Mouse (Mus musculus): Measurements from ENCODE around the gene Rora. TPM values are rescaled to one million over a fixed set of nuclear protein-coding genes. Genes with fewer than 3 reads are reported as not detected.

Rora gene
- polyA plus RNA-seq, 1 experiment from 2014 or later: 7.8 TPM

- no peak for ATAC-seq (ENCODE audit: low FRiP score)
- H3K4me3 ChIP-seq: no peak overlapping the region
- peaks cover 4% of the 10 kb centered on the region; the same call in 1 of the 2 replicates for H3K9me3 ChIP-seq (replicated peaks)
- no peak overlapping the region for H3K4me2 ChIP-seq (replicated peaks)
- H3K4me1 ChIP-seq: no peaks in the 10 kb centered on the region
- no peak overlapping the region for H3K27ac ChIP-seq
- H3K27me3 ChIP-seq: no peaks in the 10 kb centered on the region
- H3K9ac ChIP-seq: no peak overlapping the region
- WGBS: 64% methylated on average over 7 of the region's 7 CpGs
- H3K36me3 ChIP-seq: no peaks in the 10 kb centered on the region
These were observed 511.1 kb downstream of the Rora start for GRCm38 (mm10) chr9:69164653-69165052.

GRCm38 (mm10) chr9:69165096-69165836 lies 511.7 kb downstream of the Rora start:
- H3K9ac ChIP-seq: no peak overlapping the region
- H3K4me3 ChIP-seq: no peak overlapping the region
- H3K4me2 ChIP-seq (replicated peaks): no peak overlapping the region
- no peaks in the 10 kb centered on the region for H3K27me3 ChIP-seq
- H3K9me3 ChIP-seq (replicated peaks): peaks cover 4% of the 10 kb centered on the region; the same call in 1 of the 2 replicates
- H3K27ac ChIP-seq: no peak overlapping the region
- H3K36me3 ChIP-seq: no peaks in the 10 kb centered on the region
- H3K4me1 ChIP-seq: no peaks in the 10 kb centered on the region
- no peak for ATAC-seq (ENCODE audit: low FRiP score)
- 76% methylated on average over 7 of the region's 7 CpGs for WGBS

- 87% methylated on average over 6 of the region's 6 CpGs for WGBS
- no peaks in the 10 kb centered on the region for H3K4me1 ChIP-seq
- no peak overlapping the region for H3K4me3 ChIP-seq
These were observed 520.5 kb downstream of the Rora start for GRCm38 (mm10) chr9:69174061-69174460.

GRCm38 (mm10) chr9:69174527-69175116 lies 521.0 kb downstream of the Rora start:
- H3K4me1 ChIP-seq: no peaks in the 10 kb centered on the region
- H3K9me3 ChIP-seq (replicated peaks): no peaks in the 10 kb centered on the region
- no peaks in the 10 kb centered on the region for H3K36me3 ChIP-seq
- ATAC-seq (ENCODE audit: low FRiP score): no peak
- H3K4me3 ChIP-seq: no peak overlapping the region
- H3K27me3 ChIP-seq: no peaks in the 10 kb centered on the region
- 72% methylated on average over 10 of the region's 10 CpGs for WGBS
- no peak overlapping the region for H3K27ac ChIP-seq
- H3K4me2 ChIP-seq (replicated peaks): no peak overlapping the region
- no peak overlapping the region for H3K9ac ChIP-seq

More at GRCm38 (mm10) chr9:69174061-69174460, 520.5 kb downstream of the Rora start:
- Histone ChIP-seq H3K27ac (no peak overlapping the region), H3K36me3 (no peaks in the 10 kb centered on the region), H3K27me3 (no peaks in the 10 kb centered on the region), H3K9ac (no peak overlapping the region), H3K9me3 (replicated peaks) (peaks cover under 1% of the 10 kb centered on the region; the same call in 1 of the 2 replicates), H3K4me2 (replicated peaks) (no peak overlapping the region)
- ATAC-seq (ENCODE audit: low FRiP score): no peak

GRCm38 (mm10) chr9:69176988-69177387 lies 523.4 kb downstream of the Rora start:
- H3K4me3 ChIP-seq: no peak overlapping the region
- H3K9me3 ChIP-seq (replicated peaks): no peaks in the 10 kb centered on the region
- H3K36me3 ChIP-seq: no peaks in the 10 kb centered on the region
- H3K4me2 ChIP-seq (replicated peaks): no peak overlapping the region
- 86% methylated on average over 3 of the region's 3 CpGs for WGBS
- no peaks in the 10 kb centered on the region for H3K27me3 ChIP-seq
- no peak for ATAC-seq (ENCODE audit: low FRiP score)
- no peaks in the 10 kb centered on the region for H3K4me1 ChIP-seq
- no peak overlapping the region for H3K9ac ChIP-seq
- H3K27ac ChIP-seq: no peak overlapping the region

GRCm38 (mm10) chr9:69179224-69179623 lies 525.6 kb downstream of the Rora start:
- Histone ChIP-seq H3K9ac (no peak overlapping the region), H3K4me3 (no peak overlapping the region), H3K4me1 (no peaks in the 10 kb centered on the region), H3K4me2 (replicated peaks) (no peak overlapping the region), H3K27me3 (no peaks in the 10 kb centered on the region), H3K9me3 (replicated peaks) (no peaks in the 10 kb centered on the region), H3K27ac (no peak overlapping the region), H3K36me3 (no peaks in the 10 kb centered on the region)
- WGBS: 96% methylated on average over 8 of the region's 8 CpGs
- ATAC-seq (ENCODE audit: low FRiP score): no peak

- no peak overlapping the region for H3K4me2 ChIP-seq (replicated peaks)
- H3K4me1 ChIP-seq: no peaks in the 10 kb centered on the region
- 55% methylated on average over 3 of the region's 3 CpGs for WGBS
- H3K4me3 ChIP-seq: no peak overlapping the region
- ATAC-seq (ENCODE audit: low FRiP score): no peak
- no peak overlapping the region for H3K9ac ChIP-seq
- H3K36me3 ChIP-seq: no peaks in the 10 kb centered on the region
- H3K9me3 ChIP-seq (replicated peaks): no peaks in the 10 kb centered on the region
- H3K27ac ChIP-seq: no peak overlapping the region
- H3K27me3 ChIP-seq: no peaks in the 10 kb centered on the region
These were observed 527.4 kb downstream of the Rora start for GRCm38 (mm10) chr9:69180961-69181360.

GRCm38 (mm10) chr9:69181411-69181810 lies 527.8 kb downstream of the Rora start:
- H3K27me3 ChIP-seq: no peaks in the 10 kb centered on the region
- ATAC-seq (ENCODE audit: low FRiP score): no peak
- H3K9me3 ChIP-seq (replicated peaks): no peaks in the 10 kb centered on the region
- H3K27ac ChIP-seq: no peak overlapping the region
- no peaks in the 10 kb centered on the region for H3K36me3 ChIP-seq
- H3K4me1 ChIP-seq: no peaks in the 10 kb centered on the region
- H3K4me2 ChIP-seq (replicated peaks): no peak overlapping the region
- no peak overlapping the region for H3K4me3 ChIP-seq
- no peak overlapping the region for H3K9ac ChIP-seq

- Histone ChIP-seq H3K9ac (no peak overlapping the region), H3K9me3 (replicated peaks) (no peaks in the 10 kb centered on the region), H3K36me3 (no peaks in the 10 kb centered on the region), H3K4me1 (no peaks in the 10 kb centered on the region), H3K4me3 (no peak overlapping the region), H3K27me3 (no peaks in the 10 kb centered on the region), H3K4me2 (replicated peaks) (no peak overlapping the region), H3K27ac (no peak overlapping the region)
- no peak for ATAC-seq (ENCODE audit: low FRiP score)
- WGBS: 64% methylated on average over 4 of the region's 4 CpGs
These were observed 530.3 kb downstream of the Rora start for GRCm38 (mm10) chr9:69183888-69184287.

- ATAC-seq (ENCODE audit: low FRiP score): no peak
- no peaks in the 10 kb centered on the region for H3K4me1 ChIP-seq
- no CpG with 5 or more reads among the region's 1 CpGs for WGBS
These were observed 537.1 kb downstream of the Rora start for GRCm38 (mm10) chr9:69190726-69191125.

GRCm38 (mm10) chr9:69192446-69192845 lies 538.9 kb downstream of the Rora start:
- Histone ChIP-seq H3K4me3 (no peak overlapping the region), H3K4me1 (no peaks in the 10 kb centered on the region), H3K9ac (no peak overlapping the region), H3K27ac (no peak overlapping the region), H3K4me2 (replicated peaks) (no peak overlapping the region), H3K9me3 (replicated peaks) (no peaks in the 10 kb centered on the region), H3K27me3 (no peaks in the 10 kb centered on the region), H3K36me3 (no peaks in the 10 kb centered on the region)
- 89% methylated on average over 8 of the region's 8 CpGs for WGBS
- no peak for ATAC-seq (ENCODE audit: low FRiP score)

More at GRCm38 (mm10) chr9:69190726-69191125, 537.1 kb downstream of the Rora start:
- Histone ChIP-seq H3K27me3 (no peaks in the 10 kb centered on the region), H3K36me3 (no peaks in the 10 kb centered on the region), H3K9ac (no peak overlapping the region), H3K27ac (no peak overlapping the region), H3K4me2 (replicated peaks) (no peak overlapping the region), H3K9me3 (replicated peaks) (no peaks in the 10 kb centered on the region), H3K4me3 (no peak overlapping the region)

- Histone ChIP-seq H3K9me3 (replicated peaks) (no peaks in the 10 kb centered on the region), H3K4me1 (no peaks in the 10 kb centered on the region), H3K27me3 (no peaks in the 10 kb centered on the region), H3K9ac (no peak overlapping the region), H3K4me2 (replicated peaks) (no peak overlapping the region), H3K27ac (no peak overlapping the region), H3K4me3 (no peak overlapping the region), H3K36me3 (no peaks in the 10 kb centered on the region)
- no peak for ATAC-seq (ENCODE audit: low FRiP score)
- 87% methylated on average over 13 of the region's 13 CpGs for WGBS
These were observed 541.3 kb downstream of the Rora start for GRCm38 (mm10) chr9:69194638-69195605.

Measured in hindbrain, embryonic 12.5 days (tissue).